Mouse (Mus musculus) lung, embryonic 16.5 days (tissue): ENCODE results near the gene St8sia6. TPM values are rescaled to one million over a fixed set of nuclear protein-coding genes. Genes with fewer than 3 reads are reported as not detected.

Experiments
- ATAC-seq: fragments of 200-750 bp; cut with Nextera tagmentation; 2 replicates; pipeline ENCODE4 v1.8.0; 2017; ENCODE audit warnings: low read depth, mild to moderate bottlenecking, moderate library complexity
- H3K27ac ChIP-seq: fragments of 300-500 bp; sonication (generic); 2 replicates; pipeline ENCODE4 v1.5.1; 2014; ENCODE audit warnings: mild to moderate bottlenecking, control low read depth, low read length
- H3K27me3 ChIP-seq: fragments of 300-500 bp; sonication (generic); 2 replicates; pipeline ENCODE4 v1.6.1; 2014; ENCODE audit warnings: low read depth, low read length, mixed read lengths; ENCODE audit not compliant: control insufficient read depth, insufficient read depth
- H3K36me3 ChIP-seq: fragments of 300-500 bp; sonication (generic); 2 replicates; pipeline ENCODE4 v1.6.1; 2014; ENCODE audit warnings: low read length; ENCODE audit not compliant: control insufficient read depth, insufficient read depth
- H3K4me1 ChIP-seq: fragments of 300-500 bp; sonication (generic); replicated peaks from 2 replicates; pipeline ENCODE4 v1.6.1; 2014; ENCODE audit warnings: low read length, mixed read lengths; ENCODE audit not compliant: control insufficient read depth, insufficient read depth
- H3K4me2 ChIP-seq: fragments of 300-500 bp; sonication (generic); 2 replicates; pipeline ENCODE4 v1.6.1; 2014; ENCODE audit warnings: low read depth, low read length, control low read depth
- H3K4me3 ChIP-seq: fragments of 300-500 bp; sonication (generic); 2 replicates; pipeline ENCODE4 v1.5.1; 2014; ENCODE audit warnings: mild to moderate bottlenecking, low read length, control low read depth
- H3K9ac ChIP-seq: fragments of 300-500 bp; sonication (generic); 2 replicates; pipeline ENCODE4 v1.6.1; 2014; ENCODE audit warnings: low read length, control low read depth
- H3K9me3 ChIP-seq: fragments of 300-500 bp; sonication (generic); 2 replicates; pipeline ENCODE4 v1.6.1; 2016; ENCODE audit warnings: low read length; ENCODE audit not compliant: control insufficient read depth
- WGBS: fragments of 180-500 bp; shearing (Covaris S2); extraction: QIAGEN DNeasy Blood & Tissue Kit; methylation state at CpG from one replicate; pipeline ENCODE4 v1.1.7; 2014; 5-methylcytosine and 5-hydroxymethylcytosine counted together
- polyA plus RNA-seq: library from polyadenylated mRNA; unstranded; fragments of >200 nt; fragmentation: Nextera tagmentation; extraction: Ambion mirVana; gene quantifications from 2 replicates; pipeline ENCODE4 v1.2.1, GENCODE M21; 2015

Gene St8sia6
- polyA plus RNA-seq, 1 experiment from 2014 or later = 0.78 TPM

DNA sequence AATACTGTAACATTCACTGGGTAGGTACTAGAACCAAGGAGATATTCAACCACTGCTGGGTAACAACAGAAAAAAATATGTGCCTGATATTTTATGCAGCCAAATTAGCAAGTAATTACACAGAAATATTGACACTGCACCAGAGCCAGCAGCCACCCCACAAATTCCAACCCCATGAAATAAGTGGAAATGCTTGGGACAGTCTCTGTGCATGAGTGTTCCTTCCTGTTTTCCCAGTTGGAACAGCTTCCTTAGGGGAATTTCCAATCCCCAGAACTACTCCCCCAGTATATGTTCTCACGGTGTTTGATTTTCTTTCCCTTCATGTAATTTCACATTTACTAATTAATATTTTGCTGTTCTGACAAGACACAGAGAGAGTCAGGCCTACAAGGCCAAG, 43.8 kb downstream of the St8sia6 start:
- H3K36me3 ChIP-seq = no peaks in the 10 kb centered on the region
- H3K9me3 ChIP-seq = no peaks in the 10 kb centered on the region
- H3K9ac ChIP-seq = no peak overlapping the region
- no peaks in the 10 kb centered on the region for H3K4me1 ChIP-seq
- no peak overlapping the region for H3K27ac ChIP-seq
- no peak overlapping the region for H3K4me3 ChIP-seq
- H3K4me2 ChIP-seq = no peak overlapping the region
- 32% methylated on average over 1 of the region's 1 CpGs for WGBS
- no peaks in the 10 kb centered on the region for H3K27me3 ChIP-seq
- no peak for ATAC-seq

DNA sequence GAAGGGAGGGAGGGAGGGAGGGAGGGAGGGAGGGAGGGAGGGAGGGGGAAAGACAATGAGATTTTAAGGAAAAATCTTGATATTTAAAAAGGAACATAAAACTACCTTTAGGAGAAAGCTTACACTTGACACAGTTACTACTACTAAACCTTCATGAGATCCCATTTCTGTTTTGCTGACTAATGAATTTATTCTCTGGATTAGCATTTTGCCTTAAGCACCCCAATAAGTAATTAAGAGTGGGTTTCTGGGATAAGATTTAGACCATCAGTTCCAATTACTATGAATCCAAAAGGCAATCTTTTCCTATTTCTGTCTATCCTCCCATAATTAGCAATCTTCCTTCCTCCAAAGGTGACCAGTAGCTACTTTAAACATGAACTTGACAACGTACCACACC, 44.7 kb downstream of the St8sia6 start:
- no peaks in the 10 kb centered on the region for H3K9me3 ChIP-seq
- no peak overlapping the region for H3K9ac ChIP-seq
- H3K4me1 ChIP-seq = no peaks in the 10 kb centered on the region
- no peak overlapping the region for H3K4me2 ChIP-seq
- WGBS = 76% methylated on average over 1 of the region's 1 CpGs
- ATAC-seq = no peak
- H3K4me3 ChIP-seq = no peak overlapping the region
- H3K27me3 ChIP-seq = no peaks in the 10 kb centered on the region
- no peaks in the 10 kb centered on the region for H3K36me3 ChIP-seq
- no peak overlapping the region for H3K27ac ChIP-seq

DNA sequence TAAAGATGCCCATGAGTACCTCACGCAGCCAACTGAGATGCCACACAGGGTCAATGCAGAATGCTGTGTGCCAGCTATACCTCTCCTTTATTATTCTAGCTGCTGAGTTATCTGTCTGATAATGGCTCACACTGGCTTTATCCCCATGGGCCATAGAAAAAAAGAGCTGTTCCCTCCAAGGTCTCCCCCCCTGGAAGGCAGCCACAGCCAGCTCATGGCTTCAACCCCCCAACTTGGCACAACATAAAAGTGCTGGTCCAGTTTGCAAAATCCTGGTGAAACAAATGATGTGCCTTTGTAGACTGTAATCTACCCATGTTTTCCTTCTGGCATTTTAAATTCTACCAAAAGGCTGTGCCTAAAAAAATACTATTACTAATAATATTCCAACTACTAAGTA, 46.3 kb downstream of the St8sia6 start:
- WGBS = 94% methylated on average over 1 of the region's 1 CpGs
- H3K27ac ChIP-seq = no peak overlapping the region
- no peak for ATAC-seq
- H3K9ac ChIP-seq = no peak overlapping the region
- H3K4me3 ChIP-seq = no peak overlapping the region
- H3K36me3 ChIP-seq = no peaks in the 10 kb centered on the region
- H3K4me2 ChIP-seq = no peak overlapping the region
- no peaks in the 10 kb centered on the region for H3K27me3 ChIP-seq
- no peaks in the 10 kb centered on the region for H3K4me1 ChIP-seq
- no peaks in the 10 kb centered on the region for H3K9me3 ChIP-seq

DNA sequence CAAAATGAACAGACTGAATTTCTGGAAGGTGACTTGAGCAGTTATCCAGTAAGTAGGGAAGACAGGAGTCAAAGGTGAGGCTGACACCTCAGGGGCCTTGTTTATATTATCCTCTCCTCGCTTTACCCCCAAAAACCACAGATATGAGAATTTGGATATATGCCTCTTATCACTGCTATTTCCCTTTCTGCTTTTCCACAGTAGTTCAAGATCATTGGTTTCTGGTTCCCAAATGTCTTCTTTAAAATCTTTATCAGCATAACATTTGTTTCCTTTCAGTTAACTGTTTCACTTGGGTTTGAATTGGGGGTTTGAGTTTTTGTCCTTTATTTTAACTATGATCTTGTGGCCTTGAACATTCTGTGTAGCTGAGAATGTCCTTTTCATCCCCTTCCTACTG, 47.8 kb downstream of the St8sia6 start:
- H3K36me3 ChIP-seq = no peaks in the 10 kb centered on the region
- H3K27me3 ChIP-seq = no peaks in the 10 kb centered on the region
- H3K4me1 ChIP-seq = no peaks in the 10 kb centered on the region
- WGBS = 39% methylated on average over 1 of the region's 1 CpGs
- no peak overlapping the region for H3K4me3 ChIP-seq
- H3K9me3 ChIP-seq = no peaks in the 10 kb centered on the region
- H3K4me2 ChIP-seq = no peak overlapping the region
- no peak for ATAC-seq
- H3K9ac ChIP-seq = no peak overlapping the region
- no peak overlapping the region for H3K27ac ChIP-seq

DNA sequence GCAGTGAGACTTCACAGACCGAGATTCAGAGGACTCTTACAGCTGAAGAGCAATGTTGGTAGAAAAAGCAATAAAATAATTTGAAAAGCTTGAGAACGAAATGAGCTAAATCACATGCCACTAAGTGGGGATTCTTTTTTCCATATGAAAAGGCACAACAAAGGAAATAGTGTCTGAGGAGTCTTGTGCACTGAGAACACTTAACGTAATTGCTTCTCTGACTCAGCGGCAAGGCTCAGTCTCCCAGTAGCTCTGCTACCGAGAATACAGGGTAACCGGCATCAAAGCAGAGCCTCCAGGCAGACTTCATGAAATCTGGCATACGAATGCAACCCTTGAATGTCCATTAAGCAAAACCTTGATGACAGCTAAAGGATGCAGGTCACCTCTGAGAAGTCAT, 55.2 kb downstream of the St8sia6 start:
- Histone ChIP-seq H3K27me3 (no peaks in the 10 kb centered on the region), H3K4me3 (no peak overlapping the region), H3K36me3 (no peaks in the 10 kb centered on the region), H3K9me3 (no peaks in the 10 kb centered on the region), H3K9ac (no peak overlapping the region), H3K27ac (no peak overlapping the region), H3K4me1 (no peaks in the 10 kb centered on the region), H3K4me2 (no peak overlapping the region)
- ATAC-seq = no peak
- WGBS = 71% methylated on average over 7 of the region's 7 CpGs

DNA sequence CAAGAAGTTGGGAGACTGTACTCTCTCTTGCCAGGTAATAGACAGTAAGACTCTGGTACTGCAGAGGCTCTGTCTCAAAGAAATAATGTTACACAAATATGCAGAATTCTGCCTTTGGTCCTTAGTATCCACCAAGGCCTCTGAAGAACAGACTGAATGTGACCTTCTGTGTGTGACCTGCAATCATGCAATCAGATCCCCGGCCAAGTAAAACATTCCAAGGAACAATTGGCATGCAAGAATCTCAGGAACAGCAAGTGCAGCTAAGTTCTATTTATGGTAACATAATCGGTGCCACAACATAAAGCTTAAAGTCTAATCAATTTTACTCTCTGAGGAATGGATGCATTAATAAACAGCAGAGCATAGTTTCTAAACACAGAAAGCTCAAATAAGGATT, 66.0 kb downstream of the St8sia6 start:
- H3K9ac ChIP-seq = no peak overlapping the region
- H3K4me3 ChIP-seq = no peak overlapping the region
- no peak overlapping the region for H3K27ac ChIP-seq
- H3K36me3 ChIP-seq = no peaks in the 10 kb centered on the region
- H3K4me1 ChIP-seq = no peaks in the 10 kb centered on the region
- no peaks in the 10 kb centered on the region for H3K27me3 ChIP-seq
- no peaks in the 10 kb centered on the region for H3K9me3 ChIP-seq
- no peak overlapping the region for H3K4me2 ChIP-seq
- ATAC-seq = no peak
- WGBS = 26% methylated on average over 2 of the region's 2 CpGs

DNA sequence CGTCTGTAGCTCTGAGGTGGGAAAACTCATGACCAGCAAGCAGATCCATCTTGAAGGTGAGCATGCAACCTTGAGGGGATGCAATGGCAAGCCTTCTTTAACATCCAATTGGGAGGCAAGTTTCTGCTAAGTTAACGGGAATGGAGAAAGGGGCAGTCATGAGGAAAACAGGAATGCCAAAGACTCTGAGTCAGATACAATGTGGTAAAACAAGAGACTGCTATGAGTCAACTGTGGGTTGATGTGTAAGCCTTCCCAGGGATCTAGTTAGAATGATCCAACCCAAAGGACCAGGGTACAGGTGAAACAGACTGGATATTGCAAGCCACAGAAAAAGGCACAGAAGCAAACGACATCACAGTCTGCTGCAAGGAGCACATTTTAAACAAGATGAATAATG, 68.3 kb downstream of the St8sia6 start:
- Histone ChIP-seq H3K27ac (no peak overlapping the region), H3K27me3 (no peaks in the 10 kb centered on the region), H3K9me3 (no peaks in the 10 kb centered on the region), H3K4me1 (no peaks in the 10 kb centered on the region), H3K9ac (no peak overlapping the region), H3K4me2 (no peak overlapping the region), H3K36me3 (no peaks in the 10 kb centered on the region), H3K4me3 (no peak overlapping the region)
- no peak for ATAC-seq
- WGBS = 60% methylated on average over 3 of the region's 3 CpGs

DNA sequence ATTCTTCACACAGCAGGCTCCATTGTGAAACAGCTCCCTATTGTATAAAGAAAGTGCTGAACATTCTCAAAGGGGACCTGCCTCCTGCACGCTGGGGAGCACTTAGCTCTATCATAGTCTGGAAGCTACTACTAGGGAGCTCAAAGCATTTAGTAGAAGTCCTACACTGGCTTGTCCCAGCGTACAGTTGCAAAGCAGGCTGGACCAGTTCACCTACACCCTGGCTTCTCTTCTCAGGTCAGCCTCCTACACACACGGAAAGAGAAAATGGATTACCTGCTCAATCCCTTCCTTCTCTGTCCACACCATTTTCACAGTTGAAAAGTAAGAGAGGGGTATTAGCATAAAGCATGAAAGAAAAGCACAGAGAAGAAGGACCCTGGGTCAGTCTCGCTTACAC, 71.6 kb downstream of the St8sia6 start:
- no peak overlapping the region for H3K4me2 ChIP-seq
- no peaks in the 10 kb centered on the region for H3K9me3 ChIP-seq
- H3K27ac ChIP-seq = no peak overlapping the region
- ATAC-seq = peak; percentile 36; the same call in 1 of the 2 replicates
- no peaks in the 10 kb centered on the region for H3K36me3 ChIP-seq
- H3K4me3 ChIP-seq = no peak overlapping the region
- 62% methylated on average over 4 of the region's 4 CpGs for WGBS
- no peaks in the 10 kb centered on the region for H3K4me1 ChIP-seq
- no peak overlapping the region for H3K9ac ChIP-seq
- no peaks in the 10 kb centered on the region for H3K27me3 ChIP-seq

DNA sequence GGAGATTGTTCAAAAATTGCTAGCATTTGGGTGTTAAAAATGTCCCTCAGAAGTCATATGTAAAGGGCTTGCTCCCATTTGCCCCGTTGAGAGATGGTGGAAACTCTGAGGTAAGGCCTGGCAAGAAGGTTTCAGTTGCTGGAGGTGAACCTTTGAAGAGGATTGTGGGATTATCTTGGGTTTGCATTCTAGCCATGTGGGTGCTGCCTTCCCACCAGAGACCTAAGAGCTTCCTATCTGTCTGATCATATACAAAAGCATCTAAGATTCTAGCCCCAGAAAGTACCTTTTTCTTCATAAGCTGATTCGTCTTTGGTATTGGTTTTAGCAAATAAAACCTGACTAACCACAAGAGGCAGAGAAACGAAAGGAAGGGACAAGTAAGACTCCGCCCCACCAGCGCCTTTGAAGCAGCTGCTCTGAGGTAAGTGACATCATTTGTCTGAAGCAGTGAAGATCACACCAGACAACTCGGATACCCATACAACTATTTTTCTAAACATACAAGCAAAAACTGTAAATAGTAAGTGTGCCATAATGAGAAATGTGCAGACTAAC, 75.2 kb downstream of the St8sia6 start:
- WGBS = 63% methylated on average over 6 of the region's 6 CpGs
- Histone ChIP-seq H3K27me3 (no peaks in the 10 kb centered on the region), H3K9me3 (no peaks in the 10 kb centered on the region)

DNA sequence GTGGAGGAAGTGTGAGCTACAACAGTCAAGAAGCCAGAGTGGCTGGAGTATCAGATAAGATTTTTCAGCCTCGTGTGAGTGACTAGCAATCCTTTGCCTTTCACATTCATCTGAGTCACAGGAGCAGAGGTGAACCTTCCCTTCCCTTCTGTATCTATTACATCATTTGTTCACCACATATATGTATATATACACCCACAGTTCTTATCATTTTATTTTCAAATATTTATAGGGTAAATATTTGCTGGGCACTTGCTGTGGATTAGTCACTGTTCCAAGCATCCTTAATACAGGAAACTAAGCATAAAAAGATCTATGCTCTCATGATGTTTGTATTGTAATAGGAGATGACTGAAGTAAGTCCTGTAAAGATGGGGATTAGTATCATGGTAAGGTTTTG, 85.1 kb downstream of the St8sia6 start:
- Histone ChIP-seq H3K4me1 (no peaks in the 10 kb centered on the region), H3K27me3 (no peaks in the 10 kb centered on the region), H3K9ac (no peak overlapping the region), H3K4me2 (no peak overlapping the region), H3K27ac (no peak overlapping the region), H3K9me3 (no peaks in the 10 kb centered on the region), H3K36me3 (no peaks in the 10 kb centered on the region), H3K4me3 (no peak overlapping the region)
- ATAC-seq = no peak
- WGBS = 16% methylated on average over 1 of the region's 1 CpGs

More for the DNA sequence above, 75.2 kb downstream of the St8sia6 start:
- Histone ChIP-seq H3K27ac (no peak overlapping the region), H3K36me3 (no peaks in the 10 kb centered on the region), H3K9ac (no peak overlapping the region), H3K4me1 (no peaks in the 10 kb centered on the region), H3K4me3 (no peak overlapping the region), H3K4me2 (no peak overlapping the region)
- no peak for ATAC-seq
